Mouse (Mus musculus) lung, adult 2 months (tissue): ENCODE measurements around the gene Xrcc3.

Source experiments
- CTCF ChIP-seq: fragments of 200-500 bp; IDR thresholded peaks from 2 replicates; pipeline ENCODE4 v1.5.1; 2011; ENCODE audit warnings: mild to moderate bottlenecking, low read length, control low read depth; ENCODE audit not compliant: insufficient read depth
- POLR2A ChIP-seq: fragments of 200-500 bp; IDR thresholded peaks from 2 replicates; pipeline ENCODE4 v1.6.1; 2011; ENCODE audit warnings: low read depth, mild to moderate bottlenecking, control low read depth, low read length, borderline replicate concordance; ENCODE audit errors: extremely low read depth

DNA sequence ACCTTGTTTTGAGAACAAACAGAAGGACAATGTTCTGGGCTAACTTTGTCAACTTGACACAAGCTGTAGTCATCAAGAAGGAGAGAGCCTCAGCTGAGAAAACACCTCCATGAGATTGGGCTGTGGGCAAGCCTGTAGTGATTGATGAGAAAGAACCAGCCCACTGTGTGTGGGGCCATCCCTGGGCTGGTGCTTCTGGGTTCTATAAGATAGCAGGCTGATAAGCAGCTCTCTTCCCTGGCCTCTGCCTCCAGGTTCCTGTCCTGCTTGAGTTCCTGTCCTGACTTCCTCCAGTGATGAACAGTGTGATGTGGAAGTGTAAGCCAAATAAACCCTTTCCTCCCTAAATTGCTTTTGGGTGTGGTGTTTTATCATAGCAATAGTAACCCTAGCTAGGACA, 59.0 kb downstream of the Xrcc3 start:
- no peak for TF ChIP-seq POLR2A
- no peak for TF ChIP-seq CTCF
